Comparison of ENCODE assay signal across 8 mouse cellular contexts in genomic region chr14:50897374-50897765, GRCm38 (mm10). TPM values are rescaled to one million over a fixed set of nuclear protein-coding genes. Genes with fewer than 3 reads are reported as not detected.
DNase-seq lines count a peak whose midpoint lies in the region; ATAC-seq lines count a peak whose summit lies in the region.

Gene Klhl33 (minus strand): TSS chr14:50897507.

- peak within 1 kb of the TSS; percentile 27 for H3K4me3 ChIP-seq in limb, embryonic 11.5 days (ENCODE audit: low read depth, low read length)
- H3K4me3 ChIP-seq in neural tube, embryonic 12.5 days: peak within 1 kb of the TSS; percentile 47

- peaks cover 11% of the 10 kb centered on the region; the same call in 1 of the 2 replicates for H3K27me3 ChIP-seq in limb, embryonic 11.5 days (ENCODE audit: control insufficient read depth, insufficient read depth, low read length)
- peaks cover 3% of the 10 kb centered on the region; the same call in 1 of the 2 replicates for H3K27me3 ChIP-seq in neural tube, embryonic 12.5 days (replicated peaks)

- peak within 1 kb of the TSS; percentile 51 for H3K4me2 ChIP-seq in limb, embryonic 11.5 days (ENCODE audit: low read depth, severe bottlenecking)
- H3K4me2 ChIP-seq in neural tube, embryonic 12.5 days (replicated peaks): peak within 1 kb of the TSS; percentile 83

- H3K9me3 ChIP-seq in limb, embryonic 11.5 days (ENCODE audit: control insufficient read depth, low read length): no peaks in the 10 kb centered on the region
- no peaks in the 10 kb centered on the region for H3K9me3 ChIP-seq in neural tube, embryonic 12.5 days

- peak within 1 kb of the TSS; percentile 41 for H3K9ac ChIP-seq in limb, embryonic 11.5 days (ENCODE audit: low read length)
- H3K9ac ChIP-seq in neural tube, embryonic 12.5 days: peak within 1 kb of the TSS; percentile 65

- DNase-seq in frontal cortex, postnatal 14 days (ENCODE audit: low spot score in 2 of 2): no peak
- DNase-seq in heart, adult 18-20 months: peak; percentile 58 to 66
- no peak for DNase-seq in limb, embryonic 11.5 days (ENCODE audit: low spot score)
- no peak for DNase-seq in left cerebral cortex, postnatal 36 days (ENCODE audit: low spot score in 2 of 2)
- DNase-seq in thymus, postnatal 10 days (ENCODE audit: low spot score in 2 of 2): no peak

- ATAC-seq in frontal cortex, adult (ENCODE audit: low TSS enrichment): peak; percentile 1; the same call in 1 of the 2 replicates
- ATAC-seq in common myeloid progenitor, adult 5-6 weeks (replicated peaks; ENCODE audit: low read depth, poor library complexity, severe bottlenecking): 0 out of 2 replicates have a peak, but pooled peaks have one; percentile 10
- ATAC-seq in limb, embryonic 11.5 days (ENCODE audit: insufficient number of reproducible peaks, low FRiP score, low TSS enrichment, low read depth): no peak
- ATAC-seq in neural tube, embryonic 12.5 days (ENCODE audit: low FRiP score, low read depth): no peak

- no peaks in the 10 kb centered on the region for H3K36me3 ChIP-seq in limb, embryonic 11.5 days (ENCODE audit: control insufficient read depth, insufficient read depth, low read length)
- no peaks in the 10 kb centered on the region for H3K36me3 ChIP-seq in neural tube, embryonic 12.5 days

- H3K27ac ChIP-seq in limb, embryonic 11.5 days (replicated peaks; ENCODE audit: low read depth, low read length): no peak within 1 kb of the TSS
- no peak within 1 kb of the TSS for H3K27ac ChIP-seq in neural tube, embryonic 12.5 days

- peaks cover 3% of the 10 kb centered on the region; the same call in 1 of the 2 replicates for H3K4me1 ChIP-seq in limb, embryonic 11.5 days (ENCODE audit: control insufficient read depth, insufficient read depth, low read length)
- peaks cover 10% of the 10 kb centered on the region for H3K4me1 ChIP-seq in neural tube, embryonic 12.5 days

- intact Hi-C loops in left cerebral cortex, postnatal 36 days (cut with DNase I): no loop called here

- 32% methylated on average over 7 of the region's 7 CpGs for WGBS in limb, embryonic 11.5 days
- 49% methylated on average over 7 of the region's 7 CpGs for WGBS in neural tube, embryonic 12.5 days

RNA-seq across cellular contexts. Expression of gene Klhl33, which starts in this region (rescaled TPM):
- 0.32 TPM in 1 of 2 replicates, not detected in the other for total RNA-seq in common myeloid progenitor, adult 5-6 weeks (2017)
- 10 to 100 TPM; 17.0 to 21.9 TPM for total RNA-seq in heart, adult 18-20 months (2021)
- polyA plus RNA-seq in limb, embryonic 11.5 days (2014; fragmentation: Nextera tagmentation; extraction: Ambion mirVana): 0.08 TPM in 1 of 2 replicates, not detected in the other
- polyA plus RNA-seq in neural tube, embryonic 12.5 days (2016; fragmentation: Nextera tagmentation; extraction: Ambion mirVana): 0.47 and 0.81 TPM in 2 replicates
- total RNA-seq in left cerebral cortex, postnatal 36 days (2021): 1 to 10 TPM; 3.6 to 4.8 TPM

Comparison
In these comparisons a context has a peak if more than half of its experiments do, and no peak if none do; other contexts are left out.
1. Peak in ATAC-seq in common myeloid progenitor, adult 5-6 weeks; RNA of the gene not detected or under 1 TPM.
2. DNase-seq: peak in heart, adult 18-20 months (2 of 2); none in frontal cortex, postnatal 14 days (0 of 2), limb, embryonic 11.5 days (single experiment), left cerebral cortex, postnatal 36 days (0 of 2) and thymus, postnatal 10 days (0 of 2).